Mouse (Mus musculus) urinary bladder, postnatal 10 days (tissue): ENCODE data around the gene Eps8l1.
"Not testable (repeated sequence)": the region's sequence is repeated elsewhere in the genome, so short reads cannot be mapped to it uniquely, and the experiment has no call there.

Experiments
- DNase-seq: peaks from one replicate; pipeline ENCODE4 v3.0.0; 2022; ENCODE audit warnings: low spot score

Gene Eps8l1

GRCm38 (mm10) chr7:4508739-4509116 lies 48.3 kb downstream of the Eps8l1 start:
- no peak for DNase-seq

DNA sequence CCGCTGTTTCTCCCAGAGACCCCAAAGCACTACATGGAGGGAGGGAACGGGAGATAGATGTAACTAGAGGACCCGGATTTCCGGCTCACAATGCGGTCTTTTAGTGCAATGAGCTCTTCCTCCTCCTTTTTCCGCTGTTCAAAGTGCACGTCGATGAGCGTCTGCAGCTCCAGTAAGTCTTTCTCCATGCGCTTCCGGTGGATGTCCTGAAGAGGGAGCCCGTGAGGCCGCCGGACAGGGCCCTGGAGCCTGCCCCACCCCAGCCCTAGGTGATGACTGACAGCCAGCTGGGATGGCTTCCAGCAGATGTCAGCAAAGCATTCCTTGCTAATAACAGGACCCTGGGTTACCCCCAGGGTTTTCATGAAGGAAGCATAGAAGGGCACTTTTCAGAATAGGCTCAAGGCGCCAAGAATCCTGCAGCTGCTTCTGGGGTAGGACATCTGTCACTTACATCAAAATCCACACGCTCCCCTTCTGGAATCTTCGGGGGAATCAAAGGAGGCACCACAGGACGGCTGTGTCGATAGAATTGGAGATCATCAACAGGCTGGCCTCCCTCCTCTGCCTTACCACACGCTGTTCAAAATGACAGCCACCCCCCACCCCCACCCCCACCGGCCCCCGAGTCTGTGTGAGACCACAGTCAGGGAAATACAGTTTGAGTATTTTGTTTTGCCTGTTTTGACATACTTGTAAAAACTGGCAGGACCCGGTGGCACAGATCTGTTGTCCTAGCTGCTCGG lies 49.6 kb downstream of the Eps8l1 start:
- DNase-seq = no peak

DNA sequence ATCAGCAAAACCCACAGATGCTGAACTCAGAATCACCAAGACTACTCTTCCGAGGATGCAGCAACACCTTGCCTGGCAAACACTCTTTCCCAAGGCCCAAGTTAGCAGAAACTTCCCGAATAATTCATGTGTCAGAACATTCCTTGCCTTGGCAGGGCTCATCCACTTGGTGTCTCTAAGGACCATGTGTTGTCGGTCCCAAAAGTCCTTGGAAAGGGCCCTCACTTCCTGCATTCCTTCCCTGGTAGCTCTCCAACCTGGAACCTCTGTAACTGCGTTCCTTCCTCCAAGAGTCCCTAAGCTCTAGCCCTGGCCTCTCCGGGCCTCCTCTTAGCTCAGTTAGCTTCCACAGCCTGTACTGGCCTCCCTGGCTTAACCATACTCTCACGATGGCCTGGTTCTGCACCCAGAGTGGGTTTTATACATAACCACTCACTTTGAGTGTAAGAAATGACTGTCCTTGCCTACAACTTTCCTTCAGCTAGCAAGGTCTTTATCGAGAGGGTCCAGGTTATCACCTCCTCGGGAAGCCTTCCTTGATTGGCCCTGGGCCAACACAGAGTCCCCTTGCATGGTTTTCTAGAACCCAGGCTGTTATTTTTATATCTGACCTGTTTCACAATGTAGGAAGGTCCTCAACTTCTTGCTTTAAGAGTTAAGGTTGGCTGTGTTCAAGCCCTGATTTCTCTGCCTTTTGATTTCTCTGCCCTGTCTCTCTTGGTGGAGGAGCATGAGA lies 51.2 kb downstream of the Eps8l1 start:
- no peak for DNase-seq

GRCm38 (mm10) chr7:4513236-4513635 lies 52.8 kb downstream of the Eps8l1 start:
- no peak for DNase-seq

DNA sequence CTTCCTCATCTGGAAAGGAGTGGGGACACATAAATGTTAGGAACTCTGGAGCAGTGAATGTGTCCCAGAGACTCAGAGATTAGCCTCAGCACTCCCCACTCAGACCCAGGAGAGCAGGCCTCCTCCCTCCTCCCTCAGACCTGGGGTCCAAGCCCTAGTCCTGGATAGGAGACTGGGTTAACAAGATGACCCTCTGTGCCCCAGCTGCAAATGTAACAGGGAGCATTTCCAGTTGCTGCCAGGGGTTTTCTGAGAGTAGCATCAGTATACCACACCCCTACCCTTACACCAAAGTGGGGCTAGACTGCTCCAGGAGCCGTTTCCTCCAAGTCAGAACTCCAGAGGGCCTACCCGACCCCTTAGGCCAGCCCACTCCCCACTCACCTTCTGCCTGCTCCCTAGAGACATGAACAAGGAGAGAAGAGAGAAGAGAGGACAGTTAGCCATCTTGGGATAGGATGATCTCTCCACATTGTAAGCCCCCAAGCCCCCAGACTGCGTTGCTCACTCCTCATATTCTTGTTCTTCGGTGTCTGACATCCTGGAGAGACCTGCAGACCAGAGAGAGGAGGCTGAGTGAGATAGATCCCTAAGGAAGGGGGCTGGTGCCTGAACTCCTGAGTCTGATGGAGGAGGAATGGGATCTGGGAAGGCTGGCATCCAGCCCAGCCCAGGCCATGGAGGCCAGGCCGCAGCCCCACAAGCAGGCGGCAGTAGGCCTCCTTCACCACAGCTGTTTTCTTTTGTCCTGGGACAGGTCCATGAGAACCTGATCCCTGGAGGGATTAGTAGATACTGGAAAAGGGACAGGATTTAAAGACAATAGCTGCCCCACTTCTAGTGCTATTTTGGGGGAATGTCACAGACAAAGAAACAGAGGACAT lies 53.6 kb downstream of the Eps8l1 start:
- DNase-seq = no peak

DNA sequence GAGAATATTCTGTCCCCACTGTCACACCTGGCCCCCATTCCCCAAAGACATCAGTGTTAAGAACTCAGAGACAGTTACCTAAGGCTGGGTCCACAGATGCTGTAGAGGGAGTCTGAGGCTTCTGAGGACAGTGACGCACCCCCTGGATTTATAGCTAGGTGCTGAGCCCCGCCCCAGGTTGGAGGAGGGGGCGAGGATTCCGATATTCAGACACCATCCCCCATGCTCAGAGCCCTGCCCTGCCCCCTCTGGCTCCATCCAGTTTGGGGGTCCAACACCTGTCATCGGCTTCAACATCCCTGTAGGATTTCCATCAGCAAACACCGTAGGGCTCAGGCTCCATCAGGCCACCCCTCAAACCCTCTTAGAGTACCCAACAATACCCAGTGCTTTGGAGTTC lies 55.4 kb downstream of the Eps8l1 start:
- no peak for DNase-seq

DNA sequence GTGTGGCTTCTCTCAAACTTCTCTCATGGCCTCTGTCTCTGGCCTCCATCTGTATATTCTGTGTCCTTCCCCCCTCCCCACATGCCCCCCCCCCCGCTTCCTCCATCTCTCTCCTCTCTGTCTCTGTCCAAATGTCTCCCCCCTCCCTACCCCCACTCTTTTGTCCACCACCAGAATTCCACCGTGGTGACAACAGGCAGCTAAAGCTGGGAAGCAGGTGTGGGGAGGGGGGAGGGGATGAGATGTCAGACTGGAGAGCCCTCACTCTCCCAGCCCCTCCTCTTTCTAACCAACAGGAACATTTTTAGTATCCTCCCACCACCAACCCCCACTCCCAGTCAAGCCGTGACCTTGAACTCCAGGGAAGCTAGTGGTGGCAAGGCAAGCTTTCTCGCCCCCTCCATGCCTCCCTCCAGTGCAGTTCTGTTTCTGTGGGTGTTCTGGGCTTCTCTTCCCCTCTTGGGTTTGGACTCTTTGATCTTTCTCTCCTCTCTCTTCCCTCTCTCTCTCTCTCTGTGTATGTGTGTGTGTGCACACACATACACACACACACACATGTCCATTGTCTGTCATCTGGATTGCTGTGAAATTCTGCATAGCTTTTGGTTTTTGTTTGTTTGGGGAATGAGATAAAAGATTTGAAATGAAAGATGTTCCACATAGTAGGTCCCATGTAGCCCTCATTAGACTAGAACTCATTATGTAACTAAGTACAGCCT lies 56.0 kb downstream of the Eps8l1 start, which contains the start of gene Tnnt1:
Gene Tnnt1 (minus strand): TSS at position 51 of the 719 bp plus-strand sequence.
- DNase-seq = no peak

DNA sequence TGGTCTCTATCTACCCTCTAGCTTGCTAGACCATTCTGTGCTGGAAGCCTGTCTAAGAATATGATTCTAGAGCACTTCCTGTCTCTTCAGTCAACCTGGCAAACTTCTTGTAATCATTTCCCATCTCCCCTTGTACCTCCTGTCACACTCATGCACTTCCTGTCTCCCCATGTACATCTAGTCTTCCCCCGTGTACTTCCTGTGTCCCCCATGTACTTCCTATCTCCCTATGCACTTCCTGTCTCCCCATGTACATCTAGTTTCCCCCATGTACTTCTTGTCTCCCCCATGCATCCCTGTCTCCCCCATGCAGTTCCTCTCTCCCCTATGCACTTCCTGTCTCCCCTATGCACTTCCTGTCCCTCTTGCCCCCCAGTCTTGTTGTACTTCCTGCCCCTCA lies 58.0 kb downstream of the Eps8l1 start:
- no peak for DNase-seq

DNA sequence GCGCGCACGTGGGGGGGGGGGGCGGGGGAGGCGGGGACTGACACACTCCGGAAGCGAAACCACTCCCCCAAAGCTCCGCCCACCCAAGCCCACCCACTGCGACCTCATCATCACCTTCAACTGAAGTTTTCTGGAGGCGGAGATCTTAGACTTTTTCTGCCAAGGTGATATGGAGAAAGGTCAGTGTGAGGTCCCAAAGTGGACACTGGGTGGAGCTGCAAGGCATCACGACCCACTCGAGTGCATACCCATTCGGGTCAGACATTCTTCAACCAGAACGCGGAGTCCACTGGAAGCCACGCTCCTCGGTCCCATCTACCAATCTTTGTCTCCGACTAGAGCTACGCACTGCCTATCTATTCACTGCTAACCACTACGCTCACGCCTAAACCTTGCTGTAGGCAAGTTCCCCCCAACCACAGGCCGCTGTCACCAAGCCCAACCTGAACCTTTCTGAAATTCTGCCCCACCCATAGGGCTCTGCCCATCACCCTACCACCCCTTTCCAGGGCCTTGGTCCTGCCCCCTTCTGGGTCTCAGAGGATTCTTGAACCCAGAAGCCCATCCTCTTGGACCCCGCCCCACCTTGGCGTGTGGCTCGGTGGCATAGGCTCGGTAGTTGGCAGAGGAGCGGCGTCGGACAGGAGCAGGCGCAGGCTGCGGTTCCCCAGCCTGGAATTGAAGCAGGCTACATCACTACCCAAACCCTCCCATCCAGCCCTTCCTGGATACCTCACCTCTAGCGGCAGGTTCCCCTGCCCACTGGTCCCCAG lies 60.9 kb downstream of the Eps8l1 start:
- DNase-seq = no peak

DNA sequence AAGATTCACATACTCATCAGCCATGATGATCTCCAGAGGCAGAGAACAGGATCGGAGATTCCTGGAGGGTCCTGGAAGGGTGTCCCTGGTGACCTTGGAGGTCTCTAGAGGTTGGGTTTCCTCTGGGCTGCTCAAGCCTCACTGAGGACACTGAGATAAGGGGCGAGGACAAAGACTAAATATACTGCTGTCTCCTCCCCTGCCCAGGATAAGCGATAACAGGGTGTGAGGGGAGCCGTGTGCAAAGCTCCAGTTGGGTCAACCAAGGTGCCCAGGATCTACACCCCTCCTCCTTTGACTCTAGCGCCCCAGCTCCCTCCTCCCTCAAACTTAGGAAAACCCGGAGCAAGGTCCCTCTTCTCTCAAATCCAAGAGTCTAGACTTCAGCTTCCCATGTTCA lies 61.8 kb downstream of the Eps8l1 start:
- DNase-seq = no peak

GRCm38 (mm10) chr7:4523205-4524130 lies 63.0 kb downstream of the Eps8l1 start:
- no peak for DNase-seq

DNA sequence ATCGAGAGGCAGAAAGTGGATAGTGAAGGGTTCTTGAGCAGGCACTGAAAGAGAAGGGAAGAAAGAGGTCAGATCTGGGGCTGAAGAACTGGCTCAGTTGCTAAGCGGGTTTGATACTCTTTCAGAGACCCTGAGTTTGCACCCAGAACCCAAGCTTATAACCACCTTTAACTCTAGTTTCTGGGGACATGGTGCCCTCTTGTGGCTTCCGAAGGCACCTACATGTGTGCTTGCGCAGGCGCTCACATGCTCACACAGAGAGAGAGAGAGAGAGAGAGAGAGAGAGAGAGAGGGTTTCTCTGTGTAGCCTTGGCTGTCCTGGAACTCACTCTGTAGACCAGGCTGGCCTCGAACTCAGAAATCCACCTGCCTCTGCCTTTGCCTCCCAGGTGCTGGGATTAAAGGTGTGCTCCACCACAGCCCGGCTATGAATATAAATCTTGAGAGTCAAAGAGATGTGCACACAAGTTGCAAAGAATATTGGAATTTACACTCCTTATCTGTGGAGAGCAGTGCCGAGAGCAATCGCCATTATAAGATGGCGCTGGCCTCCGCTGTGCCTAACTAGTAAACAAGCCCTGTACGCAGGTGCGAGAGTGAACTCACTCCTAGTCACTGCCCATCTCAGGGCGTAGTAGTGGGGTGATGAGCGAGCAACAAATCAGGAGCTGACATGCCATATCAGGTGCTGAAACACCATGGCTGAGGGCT lies 63.9 kb downstream of the Eps8l1 start, which contains the start of gene Tnni3:
Gene Tnni3 (minus strand): TSS at position 18 of the 711 bp plus-strand sequence.
- DNase-seq = not testable (repeated sequence)

- no peak for DNase-seq
Observed at GRCm38 (mm10) chr7:4526341-4527301, 66.1 kb downstream of the Eps8l1 start.

- no peak for DNase-seq
Observed at GRCm38 (mm10) chr7:4527302-4527689, 66.8 kb downstream of the Eps8l1 start.
